Mouse (Mus musculus) kidney, embryonic 14.5 days (tissue): ENCODE data around the gene Opcml. TPM values are rescaled to one million over a fixed set of nuclear protein-coding genes. Genes with fewer than 3 reads are reported as not detected.

Experiments used
- ATAC-seq: fragments of 200-750 bp; cut with Nextera tagmentation; 2 replicates; pipeline ENCODE4 v1.8.0; 2017; ENCODE audit warnings: moderate number of reproducible peaks, mild to moderate bottlenecking, moderate TSS enrichment, moderate library complexity; ENCODE audit not compliant: low FRiP score, low TSS enrichment
- H3K27ac ChIP-seq: fragments of 300-500 bp; sonication (generic); 2 replicates; pipeline ENCODE4 v1.5.1; 2014; ENCODE audit warnings: low read depth, mild to moderate bottlenecking, low read length, moderate library complexity, mixed read lengths
- H3K27me3 ChIP-seq: fragments of 300-500 bp; sonication (generic); 2 replicates; pipeline ENCODE4 v1.6.1; 2014; ENCODE audit warnings: mild to moderate bottlenecking, low read length; ENCODE audit not compliant: control insufficient read depth, insufficient read depth
- H3K36me3 ChIP-seq: fragments of 300-500 bp; sonication (generic); 2 replicates; pipeline ENCODE4 v1.6.1; 2014; ENCODE audit warnings: low read length, mixed read lengths; ENCODE audit not compliant: control insufficient read depth, insufficient read depth
- H3K4me1 ChIP-seq: fragments of 300-500 bp; sonication (generic); 2 replicates; pipeline ENCODE4 v1.6.1; 2014; ENCODE audit warnings: low read length, mixed read lengths; ENCODE audit not compliant: control insufficient read depth, insufficient read depth
- H3K4me2 ChIP-seq: fragments of 300-500 bp; sonication (generic); replicated peaks from 2 replicates; pipeline ENCODE4 v1.6.1; 2014; ENCODE audit warnings: low read depth, mild to moderate bottlenecking, low read length
- H3K4me3 ChIP-seq: fragments of 300-500 bp; sonication (generic); 2 replicates; pipeline ENCODE4 v1.5.1; 2014; ENCODE audit warnings: mild to moderate bottlenecking, low read length
- H3K9ac ChIP-seq: fragments of 300-500 bp; sonication (generic); 2 replicates; pipeline ENCODE4 v1.6.1; 2014; ENCODE audit warnings: low read depth, mild to moderate bottlenecking, low read length, moderate library complexity
- H3K9me3 ChIP-seq: fragments of 300-500 bp; sonication (generic); 2 replicates; pipeline ENCODE4 v1.6.1; 2016; ENCODE audit warnings: low read length; ENCODE audit not compliant: control insufficient read depth
- WGBS: fragments of 180-500 bp; shearing (Covaris S2); extraction: QIAGEN DNeasy Blood & Tissue Kit; methylation state at CpG from one replicate; pipeline ENCODE4 v1.1.7; 2014; 5-methylcytosine and 5-hydroxymethylcytosine counted together
- microRNA-seq: library from miRNA; unstranded; fragments of <30 nt; microRNA quantifications from one replicate; pipeline ENCODE4, GENCODE M21; 2016
- polyA plus RNA-seq: library from polyadenylated mRNA; unstranded; fragments of >200 nt; fragmentation: Nextera tagmentation; extraction: Ambion mirVana; gene quantifications from 2 replicates; pipeline ENCODE4 v1.2.1, GENCODE M21; 2014

Gene Opcml
- polyA plus RNA-seq, 1 experiment from 2014 or later: 1.9 TPM

DNA sequence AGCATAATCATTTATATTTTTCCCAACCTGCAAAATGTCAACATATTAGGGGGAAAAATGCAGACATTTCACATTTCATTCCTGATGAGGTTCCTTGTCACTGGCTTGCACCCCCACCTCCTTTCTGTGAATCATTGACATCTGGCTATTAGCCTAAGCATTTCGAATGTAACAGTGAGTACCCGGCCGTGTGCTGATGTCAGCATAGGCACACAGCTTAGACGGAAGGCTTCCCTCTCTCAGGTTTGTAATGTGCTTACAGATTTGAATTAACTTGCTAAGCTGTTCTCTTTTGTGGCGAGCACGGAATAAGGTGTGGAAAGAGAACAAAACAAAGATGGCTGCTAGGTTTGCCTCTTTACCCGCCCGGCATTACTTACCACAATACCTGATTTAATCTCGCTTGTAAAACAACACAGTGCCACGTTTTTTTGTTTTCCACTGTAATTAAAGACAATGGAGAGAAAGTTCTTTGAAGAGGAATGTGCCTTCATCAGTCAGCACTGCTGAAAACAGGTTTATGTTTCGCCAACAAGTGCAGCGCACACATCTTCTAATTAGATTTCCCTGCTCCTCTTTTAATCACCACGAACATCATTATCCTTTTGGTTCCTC, 1121.1 kb downstream of the Opcml start:
- WGBS: 65% methylated on average over 13 of the region's 13 CpGs
- Histone ChIP-seq H3K9ac (no peak overlapping the region), H3K27ac (no peak overlapping the region), H3K4me1 (peaks cover 3% of the 10 kb centered on the region; the same call in 1 of the 2 replicates), H3K4me3 (no peak overlapping the region), H3K9me3 (no peaks in the 10 kb centered on the region), H3K27me3 (no peaks in the 10 kb centered on the region), H3K36me3 (no peaks in the 10 kb centered on the region), H3K4me2 (no peak overlapping the region)
- peak; percentile 39; the same call in 1 of the 2 replicates for ATAC-seq

DNA sequence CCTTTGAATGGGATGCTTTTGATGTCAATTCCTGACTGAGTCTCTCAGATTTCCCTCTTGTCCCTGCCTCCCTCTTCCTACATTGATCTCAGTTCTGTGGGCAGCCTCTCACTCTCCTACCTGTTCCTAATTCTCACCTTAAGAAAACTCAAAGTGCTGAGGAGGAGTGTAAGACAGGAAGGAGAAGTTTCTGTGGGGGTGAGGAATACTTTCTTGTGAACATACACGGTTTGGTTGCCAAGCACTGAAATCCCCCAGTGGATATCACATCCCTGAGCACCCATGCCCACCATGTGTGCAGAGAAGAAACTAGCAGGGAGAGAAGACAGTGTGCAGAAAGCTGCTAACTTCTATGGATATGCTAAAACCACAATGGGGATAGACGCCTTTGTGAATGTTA, 1141.5 kb downstream of the Opcml start:
- Histone ChIP-seq H3K27me3 (no peaks in the 10 kb centered on the region), H3K4me1 (no peaks in the 10 kb centered on the region), H3K36me3 (no peaks in the 10 kb centered on the region), H3K9ac (no peak overlapping the region), H3K4me2 (no peak overlapping the region), H3K9me3 (no peaks in the 10 kb centered on the region), H3K27ac (no peak overlapping the region), H3K4me3 (no peak overlapping the region)
- WGBS: 83% methylated on average over 2 of the region's 2 CpGs
- no peak for ATAC-seq

DNA sequence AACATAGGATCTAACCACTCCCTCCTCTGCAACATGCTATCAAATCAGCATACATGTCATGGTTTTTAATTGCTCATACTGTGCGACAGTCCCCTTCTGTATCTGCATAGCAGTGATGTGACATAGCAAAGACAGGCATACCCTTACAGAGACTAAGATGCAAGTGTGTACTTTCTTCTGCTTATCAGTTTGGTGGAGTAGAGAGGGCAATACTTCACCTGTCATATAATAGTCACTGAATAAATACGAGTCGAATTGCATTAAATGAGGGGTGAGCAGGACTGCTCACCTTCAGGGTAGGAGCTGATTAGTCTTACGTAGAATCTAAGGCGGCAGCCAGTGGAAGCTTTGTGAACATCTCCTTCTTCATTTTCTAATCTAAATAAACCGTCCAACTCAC, 1146.6 kb downstream of the Opcml start:
- no peak for ATAC-seq
- H3K4me2 ChIP-seq: no peak overlapping the region
- no peak overlapping the region for H3K27ac ChIP-seq
- H3K9me3 ChIP-seq: no peaks in the 10 kb centered on the region
- no peaks in the 10 kb centered on the region for H3K36me3 ChIP-seq
- no peak overlapping the region for H3K9ac ChIP-seq
- 77% methylated on average over 6 of the region's 6 CpGs for WGBS
- H3K4me3 ChIP-seq: no peak overlapping the region
- H3K4me1 ChIP-seq: no peaks in the 10 kb centered on the region
- H3K27me3 ChIP-seq: no peaks in the 10 kb centered on the region

DNA sequence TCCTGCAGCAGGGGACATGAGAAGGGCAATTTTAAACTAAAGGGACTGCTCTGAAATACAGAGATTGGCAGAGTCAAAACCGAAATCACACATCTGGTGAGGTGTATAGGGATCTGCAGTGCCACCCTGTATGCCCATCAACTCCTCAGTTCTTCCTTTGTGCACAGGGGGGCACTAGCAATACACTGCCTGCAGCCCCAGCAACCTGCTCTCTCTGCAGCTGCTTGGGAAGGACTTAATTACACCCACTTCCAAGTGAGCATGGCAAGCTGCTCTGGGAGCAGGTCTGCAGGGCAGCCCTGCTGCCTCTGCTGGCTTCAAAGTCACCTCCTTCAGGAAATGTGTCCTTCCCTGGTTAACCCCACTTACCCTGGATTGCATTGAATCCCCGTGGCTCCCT, 1147.4 kb downstream of the Opcml start:
- Histone ChIP-seq H3K27me3 (no peaks in the 10 kb centered on the region), H3K4me1 (no peaks in the 10 kb centered on the region), H3K4me3 (no peak overlapping the region), H3K36me3 (no peaks in the 10 kb centered on the region), H3K9me3 (no peaks in the 10 kb centered on the region), H3K27ac (no peak overlapping the region), H3K9ac (no peak overlapping the region), H3K4me2 (no peak overlapping the region)
- 72% methylated on average over 2 of the region's 2 CpGs for WGBS
- no peak for ATAC-seq

DNA sequence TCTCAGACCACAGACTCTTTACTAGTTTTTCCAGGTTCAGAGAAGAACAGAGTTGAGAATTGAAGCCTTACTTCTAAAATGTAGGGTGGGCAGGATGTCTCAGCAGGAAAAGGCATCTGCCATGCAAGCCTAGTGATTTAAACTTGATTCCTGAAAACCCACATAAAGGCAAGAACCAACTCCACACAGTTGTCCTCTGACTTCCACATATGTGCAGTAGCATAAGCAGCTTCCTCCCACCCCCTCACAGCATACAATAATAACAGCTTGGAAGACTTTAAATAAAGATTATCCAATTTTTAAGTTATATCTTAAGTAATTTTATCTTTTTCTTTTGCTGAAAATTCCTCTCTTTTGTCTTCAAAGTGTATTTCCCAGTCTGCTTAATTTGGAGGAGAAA, 1150.3 kb downstream of the Opcml start:
- H3K27me3 ChIP-seq: no peaks in the 10 kb centered on the region
- H3K4me3 ChIP-seq: no peak overlapping the region
- no peaks in the 10 kb centered on the region for H3K9me3 ChIP-seq
- ATAC-seq: no peak
- no peak overlapping the region for H3K9ac ChIP-seq
- H3K27ac ChIP-seq: no peak overlapping the region
- no peaks in the 10 kb centered on the region for H3K4me1 ChIP-seq
- no peaks in the 10 kb centered on the region for H3K36me3 ChIP-seq
- H3K4me2 ChIP-seq: no peak overlapping the region

DNA sequence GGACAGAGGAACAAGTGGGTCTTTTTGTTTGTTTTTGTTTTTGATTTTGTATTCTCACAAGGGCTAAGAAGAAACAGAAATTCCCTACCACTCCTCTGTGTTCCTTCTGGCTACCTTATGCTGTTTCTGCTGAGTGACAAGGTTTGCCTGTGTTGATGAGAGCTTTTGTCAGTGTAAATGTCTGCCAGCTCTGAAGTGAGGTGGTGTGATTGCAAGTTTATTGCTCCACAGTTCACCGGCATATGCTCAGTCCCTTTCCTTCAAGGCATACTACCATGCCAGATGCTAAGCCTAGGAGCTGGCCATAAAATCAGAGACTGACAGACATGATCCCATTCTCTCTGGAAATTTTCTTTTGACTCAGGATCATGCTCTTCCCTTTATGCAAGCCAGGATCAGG, 1178.9 kb downstream of the Opcml start:
- no peak for ATAC-seq
- Histone ChIP-seq H3K4me3 (no peak overlapping the region), H3K4me1 (no peaks in the 10 kb centered on the region), H3K36me3 (no peaks in the 10 kb centered on the region), H3K27ac (no peak overlapping the region), H3K9me3 (no peaks in the 10 kb centered on the region), H3K27me3 (no peaks in the 10 kb centered on the region), H3K9ac (no peak overlapping the region), H3K4me2 (no peak overlapping the region)
- 12% methylated on average over 1 of the region's 1 CpGs for WGBS

Small RNAs within 50 kb of the gene (microRNA-seq; reads per million reads assigned to microRNA genes)
- not detected for gene Gm44316
